Mouse (Mus musculus) lung, postnatal 0 days (tissue): ENCODE measurements at regions not wholly inside any gene's neighbourhood (a gene's known extent, or its start where the extent isn't known, plus 50 kb on each side); places are given as distances from the start of the nearest gene placed in this dataset.

Experiments used
- ATAC-seq: fragments of 200-750 bp; cut with Nextera tagmentation; 2 replicates; pipeline ENCODE4 v1.8.0; 2017; ENCODE audit warnings: moderate library complexity
- DNase-seq: peaks from one replicate; pipeline ENCODE4 v3.0.0-alpha.2; 2016; ENCODE audit warnings: low spot score
- H3K27ac ChIP-seq: fragments of 300-500 bp; sonication (generic); 2 replicates; pipeline ENCODE4 v1.5.1; 2014; ENCODE audit warnings: antibody characterized with exemption, mild to moderate bottlenecking, low read length, mixed read lengths
- H3K27me3 ChIP-seq: fragments of 300-500 bp; sonication (generic); replicated peaks from 2 replicates; pipeline ENCODE4 v1.6.1; 2014; ENCODE audit warnings: low read length, mixed read lengths; ENCODE audit not compliant: insufficient read depth
- H3K36me3 ChIP-seq: fragments of 300-500 bp; sonication (generic); 2 replicates; pipeline ENCODE4 v1.6.1; 2014; ENCODE audit warnings: low read length, mixed read lengths; ENCODE audit not compliant: insufficient read depth
- H3K4me1 ChIP-seq: fragments of 300-500 bp; sonication (generic); 2 replicates; pipeline ENCODE4 v1.6.1; 2014; ENCODE audit warnings: antibody characterized with exemption, low read depth, low read length, mixed read lengths; ENCODE audit not compliant: insufficient read depth
- H3K4me2 ChIP-seq: fragments of 300-500 bp; sonication (generic); replicated peaks from 2 replicates; pipeline ENCODE4 v1.6.1; 2014; ENCODE audit warnings: low read depth, mild to moderate bottlenecking, low read length, moderate library complexity, mixed read lengths
- H3K4me3 ChIP-seq: fragments of 300-500 bp; sonication (generic); 2 replicates; pipeline ENCODE4 v1.5.1; 2014; ENCODE audit warnings: low read depth, low read length
- H3K9ac ChIP-seq: fragments of 300-500 bp; sonication (generic); replicated peaks from 2 replicates; pipeline ENCODE4 v1.6.1; 2014; ENCODE audit warnings: low read depth, mild to moderate bottlenecking
- H3K9me3 ChIP-seq: fragments of 300-500 bp; sonication (generic); 2 replicates; pipeline ENCODE4 v1.6.1; 2016; ENCODE audit warnings: low read length, mixed read lengths
- CTCF ChIP-seq: IDR thresholded peaks from 2 replicates; pipeline ENCODE4 v1.5.1; 2016; ENCODE audit warnings: antibody characterized with exemption, mild to moderate bottlenecking
- EP300 ChIP-seq: IDR thresholded peaks from 2 replicates; pipeline ENCODE4 v1.6.1; 2016; ENCODE audit warnings: antibody characterized with exemption, mild to moderate bottlenecking, control low read depth
- WGBS: fragments of 180-500 bp; shearing (Covaris S2); extraction: QIAGEN DNeasy Blood & Tissue Kit; methylation state at CpG from one replicate; pipeline ENCODE4 v1.1.7; 2014; 5-methylcytosine and 5-hydroxymethylcytosine counted together

- Histone ChIP-seq H3K4me3 (no peak overlapping the region), H3K9ac (no peak overlapping the region), H3K9me3 (no peaks in the 10 kb centered on the region), H3K27ac (no peak overlapping the region), H3K4me1 (no peaks in the 10 kb centered on the region), H3K36me3 (no peaks in the 10 kb centered on the region), H3K4me2 (no peak overlapping the region), H3K27me3 (no peaks in the 10 kb centered on the region)
- TF ChIP-seq EP300 (no peak), CTCF (no peak)
- DNase-seq (no peak), ATAC-seq (no peak)
- WGBS, result 37% methylated on average over 5 of the region's 5 CpGs
Observed at GRCm38 (mm10) chr16:5627117-5627909, 257.8 kb upstream of the Rbfox1 start.

GRCm38 (mm10) chr16:5625159-5625558 lies 260.0 kb upstream of the Rbfox1 start:
- ATAC-seq (no peak), DNase-seq (no peak)
- H3K36me3 ChIP-seq, result no peaks in the 10 kb centered on the region
- H3K4me1 ChIP-seq, result no peaks in the 10 kb centered on the region
- no peak overlapping the region for H3K9ac ChIP-seq
- WGBS, result 31% methylated on average over 3 of the region's 3 CpGs
- H3K4me2 ChIP-seq, result no peak overlapping the region
- TF ChIP-seq CTCF (no peak), EP300 (no peak)
- H3K27me3 ChIP-seq, result no peaks in the 10 kb centered on the region
- no peaks in the 10 kb centered on the region for H3K9me3 ChIP-seq
- no peak overlapping the region for H3K27ac ChIP-seq
- H3K4me3 ChIP-seq, result no peak overlapping the region

GRCm38 (mm10) chr16:5620566-5620965 lies 264.6 kb upstream of the Rbfox1 start:
- no peaks in the 10 kb centered on the region for H3K27me3 ChIP-seq
- no peak for TF ChIP-seq CTCF
- no peak for TF ChIP-seq EP300
- DNase-seq (no peak), ATAC-seq (no peak)
- no peak overlapping the region for H3K4me2 ChIP-seq
- H3K4me1 ChIP-seq, result no peaks in the 10 kb centered on the region
- no peaks in the 10 kb centered on the region for H3K9me3 ChIP-seq
- 80% methylated on average over 3 of the region's 3 CpGs for WGBS
- no peak overlapping the region for H3K9ac ChIP-seq
- H3K36me3 ChIP-seq, result no peaks in the 10 kb centered on the region
- H3K4me3 ChIP-seq, result no peak overlapping the region
- H3K27ac ChIP-seq, result no peak overlapping the region

GRCm38 (mm10) chr16:5616356-5616755 lies 268.8 kb upstream of the Rbfox1 start:
- H3K27me3 ChIP-seq, result no peaks in the 10 kb centered on the region
- 54% methylated on average over 5 of the region's 5 CpGs for WGBS
- H3K27ac ChIP-seq, result no peak overlapping the region
- H3K4me3 ChIP-seq, result no peak overlapping the region
- DNase-seq (no peak), ATAC-seq (no peak)
- H3K36me3 ChIP-seq, result no peaks in the 10 kb centered on the region
- H3K9me3 ChIP-seq, result no peaks in the 10 kb centered on the region
- H3K4me2 ChIP-seq, result no peak overlapping the region
- H3K4me1 ChIP-seq, result no peaks in the 10 kb centered on the region
- H3K9ac ChIP-seq, result no peak overlapping the region
- TF ChIP-seq EP300 (no peak), CTCF (no peak)

- Histone ChIP-seq H3K9me3 (no peaks in the 10 kb centered on the region), H3K4me2 (no peak overlapping the region), H3K9ac (no peak overlapping the region), H3K27ac (no peak overlapping the region), H3K4me3 (no peak overlapping the region), H3K4me1 (no peaks in the 10 kb centered on the region), H3K36me3 (no peaks in the 10 kb centered on the region), H3K27me3 (no peaks in the 10 kb centered on the region)
- TF ChIP-seq EP300, result no peak
- no peak for TF ChIP-seq CTCF
- WGBS, result 77% methylated on average over 6 of the region's 6 CpGs
- ATAC-seq (no peak), DNase-seq (no peak)
Observed at GRCm38 (mm10) chr16:5595359-5595758, 289.8 kb upstream of the Rbfox1 start.

GRCm38 (mm10) chr16:5578333-5578732 lies 306.8 kb upstream of the Rbfox1 start:
- no peaks in the 10 kb centered on the region for H3K9me3 ChIP-seq
- no peaks in the 10 kb centered on the region for H3K4me1 ChIP-seq

More at GRCm38 (mm10) chr16:5578333-5578732, 306.8 kb upstream of the Rbfox1 start:
- Histone ChIP-seq H3K27me3 (no peaks in the 10 kb centered on the region), H3K9ac (no peak overlapping the region), H3K27ac (no peak overlapping the region), H3K36me3 (no peaks in the 10 kb centered on the region), H3K4me3 (no peak overlapping the region), H3K4me2 (no peak overlapping the region)
- TF ChIP-seq EP300 (no peak), CTCF (no peak)
- ATAC-seq, result no peak
- DNase-seq, result no peak
- 55% methylated on average over 3 of the region's 3 CpGs for WGBS
